In genomic region chr4:138261843-138262681, GRCm38 (mm10) we compare ENCODE assay signal across 8 mouse cellular contexts. TPM values are rescaled to one million over a fixed set of nuclear protein-coding genes. Genes with fewer than 3 reads are reported as not detected.
DNase-seq lines count a peak whose midpoint lies in the region; ATAC-seq lines count a peak whose summit lies in the region.

No protein-coding gene starts in this region.

- H3K36me3 ChIP-seq in hindbrain, embryonic 13.5 days: peaks cover 18% of the 10 kb centered on the region

- peak; percentile 92 for ATAC-seq in hindbrain, embryonic 13.5 days (ENCODE audit: low FRiP score)

- H3K9me3 ChIP-seq in hindbrain, embryonic 13.5 days: no peaks in the 10 kb centered on the region; the same call in 1 of the 2 replicates

- peak overlapping the region; percentile 65 for H3K4me3 ChIP-seq in hindbrain, embryonic 13.5 days

- peak; percentile 85 for DNase-seq in Muller cell, postnatal 12 days (ENCODE audit: inconsistent ontology term)
- DNase-seq in cerebellum, adult 9-11 months: peak; percentile 82
- DNase-seq in frontal cortex, postnatal 14 days (ENCODE audit: low spot score in 2 of 2): peak; percentile 80 to 88
- peak; percentile 85 to 97 for DNase-seq in layer of hippocampus, postnatal 25 days (ENCODE audit: extremely low spot score in 1 of 2, low spot score in 1 of 2)
- peak; percentile 87 for DNase-seq in lung, postnatal 25 days (ENCODE audit: low spot score)
- peak; percentile 63 for DNase-seq in retina, adult 2 months (ENCODE audit: low read depth, low spot score)
- DNase-seq in thymus, postnatal 25 days: peak; percentile 87

- H3K27ac ChIP-seq in hindbrain, embryonic 13.5 days: 0 out of 2 replicates have a peak overlapping the region, but pooled peaks have one; percentile 40

- H3K4me1 ChIP-seq in hindbrain, embryonic 13.5 days (replicated peaks): peaks cover 18% of the 10 kb centered on the region

- under 1% methylated on average over 78 of the region's 78 CpGs for WGBS in hindbrain, embryonic 13.5 days

- peak overlapping the region; percentile 79 for H3K4me2 ChIP-seq in hindbrain, embryonic 13.5 days

- peaks cover 54% of the 10 kb centered on the region for H3K27me3 ChIP-seq in hindbrain, embryonic 13.5 days

- peak overlapping the region; percentile 67 for H3K9ac ChIP-seq in hindbrain, embryonic 13.5 days

RNA-seq across cellular contexts. Expression of gene Kif17, which starts 11.8 kb away (rescaled TPM):
- 2.5 and 2.6 TPM in 2 replicates for polyA plus RNA-seq in hindbrain, embryonic 13.5 days (2015; fragmentation: Nextera tagmentation; extraction: Ambion mirVana)
- total RNA-seq in layer of hippocampus, postnatal 25 days (2021): 10 to 100 TPM; 19.0 to 19.8 TPM

RNA-seq across cellular contexts. Expression of gene Sh2d5, which starts 11.9 kb away (rescaled TPM):
- polyA plus RNA-seq in hindbrain, embryonic 13.5 days (2015; fragmentation: Nextera tagmentation; extraction: Ambion mirVana): 11.1 and 12.3 TPM in 2 replicates
- total RNA-seq in layer of hippocampus, postnatal 25 days (2021): 10 to 100 TPM; 46.8 to 47.1 TPM

RNA-seq across cellular contexts. Expression of gene Ddost, which starts 42.5 kb away (rescaled TPM):
- polyA plus RNA-seq in hindbrain, embryonic 13.5 days (2015; fragmentation: Nextera tagmentation; extraction: Ambion mirVana): 208 and 213 TPM in 2 replicates
- 100 to 1,000 TPM in 1 of 2 experiments, 10 to 100 TPM in 1; 92.3 to 104 TPM for total RNA-seq in layer of hippocampus, postnatal 25 days (2021)

RNA-seq across cellular contexts. Expression of gene Hp1bp3, which starts 46.0 kb away (rescaled TPM):
- 220 and 233 TPM in 2 replicates for polyA plus RNA-seq in hindbrain, embryonic 13.5 days (2015; fragmentation: Nextera tagmentation; extraction: Ambion mirVana)
- total RNA-seq in layer of hippocampus, postnatal 25 days (2021): 100 to 1,000 TPM; 167 to 170 TPM

Comparison
In these comparisons a context has a peak if more than half of its experiments do, and no peak if none do; other contexts are left out.
1. Peak in every context shown above with its lines: DNase-seq, ATAC-seq, H3K4me3 ChIP-seq and H3K27ac ChIP-seq.